Comparison of ENCODE assay signal across 29 mouse cellular contexts in genomic region chr3:38572159-38572558, GRCm38 (mm10).
A peak's percentile ranks its signal among the peaks of the same experiment; 100 is the strongest.
DNase-seq lines count a peak whose midpoint lies in the region; ATAC-seq lines count a peak whose summit lies in the region.
"Had no signal": no experiment of that assay in that cellular context is flagged by ENCODE, and none has a peak within 500 bp of the region (broad histone marks: within the 10 kb centered on the region; RNA-seq: fewer than 3 reads in every experiment).

No protein-coding gene starts in this region.

- no peak overlapping the region for H3K4me2 ChIP-seq in embryonic facial prominence, embryonic 14.5 days (ENCODE audit: low read depth, low read length)
- no peak overlapping the region for H3K4me2 ChIP-seq in lung, embryonic 15.5 days
- no peak overlapping the region for H3K4me2 ChIP-seq in intestine, embryonic 15.5 days (replicated peaks)
- H3K4me2 ChIP-seq: embryonic facial prominence, embryonic 15.5 days; heart, embryonic 13.5 days; hindbrain, embryonic 14.5 days had no signal

- H3K4me3 ChIP-seq in embryonic facial prominence, embryonic 14.5 days (ENCODE audit: low read depth, low read length), result no peak overlapping the region
- no peak overlapping the region for H3K4me3 ChIP-seq in embryonic facial prominence, embryonic 10.5 days
- no peak overlapping the region for H3K4me3 ChIP-seq in lung, embryonic 15.5 days
- no peak overlapping the region for H3K4me3 ChIP-seq in intestine, embryonic 15.5 days (replicated peaks)
- H3K4me3 ChIP-seq: embryonic facial prominence, embryonic 15.5 days; gastrocnemius, adult 2 months; heart, embryonic 13.5 days had no signal

- DNase-seq in embryonic facial prominence, embryonic 14.5 days (ENCODE audit: low spot score), result peak; percentile 33
- DNase-seq in embryonic facial prominence, embryonic 10.5 days (ENCODE audit: low spot score), result no peak
- no peak for DNase-seq in lung, postnatal 14 days
- peak; percentile 20 for DNase-seq in 3T3-L1 (ENCODE audit: low read depth, low spot score)
- DNase-seq: adrenal gland, adult 8-10 months; adrenal gland, postnatal 25 days; B cell, adult 2 months; cerebellum, adult 11-12 months; cerebellum, adult 8-10 months; cerebellum, postnatal 10 days; cerebellum, postnatal 36 days; embryo, embryonic 11 days; forebrain, postnatal 0 days; gastrocnemius, adult 2 months; gastrocnemius, postnatal 14 days; heart, adult 18-20 months; heart, postnatal 14 days; heart, postnatal 4 days had no signal

- no peak for ATAC-seq in embryonic facial prominence, embryonic 14.5 days (ENCODE audit: low read depth)
- ATAC-seq in lung, embryonic 15.5 days (ENCODE audit: borderline replicate concordance, extremely low read depth, low FRiP score, low TSS enrichment), result peak; percentile 59; the same call in 1 of the 2 replicates
- ATAC-seq in intestine, embryonic 15.5 days, result no peak
- ATAC-seq: activated CD4-positive, CD25-positive, alpha-beta regulatory T cell, adult 4 months; forebrain, embryonic 14.5 days; forebrain, postnatal 0 days; hindbrain, postnatal 0 days; inflammation-experienced regulatory T-cells, adult 6 months had no signal

- H3K4me1 ChIP-seq in embryonic facial prominence, embryonic 14.5 days (ENCODE audit: control insufficient read depth, insufficient read depth, low read length), result no peaks in the 10 kb centered on the region
- H3K4me1 ChIP-seq in embryonic facial prominence, embryonic 10.5 days, result peaks cover 12% of the 10 kb centered on the region
- H3K4me1 ChIP-seq in lung, embryonic 15.5 days, result peaks cover 23% of the 10 kb centered on the region
- no peaks in the 10 kb centered on the region for H3K4me1 ChIP-seq in intestine, embryonic 15.5 days (replicated peaks)
- H3K4me1 ChIP-seq: embryonic facial prominence, embryonic 15.5 days had no signal

- no peaks in the 10 kb centered on the region for H3K27me3 ChIP-seq in embryonic facial prominence, embryonic 14.5 days (replicated peaks; ENCODE audit: control insufficient read depth, insufficient read depth, low read length)
- H3K27me3 ChIP-seq in embryonic facial prominence, embryonic 10.5 days (replicated peaks; ENCODE audit: low read depth, poor library complexity, severe bottlenecking), result no peaks in the 10 kb centered on the region
- no peaks in the 10 kb centered on the region for H3K27me3 ChIP-seq in lung, embryonic 15.5 days
- no peaks in the 10 kb centered on the region for H3K27me3 ChIP-seq in intestine, embryonic 15.5 days (replicated peaks)
- H3K27me3 ChIP-seq: CH12.LX; embryonic facial prominence, embryonic 15.5 days; heart, embryonic 13.5 days had no signal

- H3K36me3 ChIP-seq in embryonic facial prominence, embryonic 14.5 days (ENCODE audit: control insufficient read depth, insufficient read depth, low read length), result no peaks in the 10 kb centered on the region
- H3K36me3 ChIP-seq in embryonic facial prominence, embryonic 10.5 days (replicated peaks), result no peaks in the 10 kb centered on the region
- no peaks in the 10 kb centered on the region for H3K36me3 ChIP-seq in lung, embryonic 15.5 days
- no peaks in the 10 kb centered on the region for H3K36me3 ChIP-seq in intestine, embryonic 15.5 days
- H3K36me3 ChIP-seq: embryonic facial prominence, embryonic 15.5 days; G1E; heart, embryonic 13.5 days had no signal

- H3K9ac ChIP-seq in embryonic facial prominence, embryonic 14.5 days (ENCODE audit: low read depth, low read length), result no peak overlapping the region
- no peak overlapping the region for H3K9ac ChIP-seq in lung, embryonic 15.5 days
- no peak overlapping the region for H3K9ac ChIP-seq in intestine, embryonic 15.5 days
- H3K9ac ChIP-seq: embryonic facial prominence, embryonic 15.5 days; forebrain, postnatal 0 days; heart, embryonic 13.5 days; hindbrain, embryonic 14.5 days had no signal

- 41% methylated on average over 3 of the region's 3 CpGs for WGBS in embryonic facial prominence, embryonic 14.5 days
- WGBS in embryonic facial prominence, embryonic 10.5 days, result 78% methylated on average over 3 of the region's 3 CpGs
- WGBS in lung, embryonic 15.5 days, result 31% methylated on average over 3 of the region's 3 CpGs
- WGBS in intestine, embryonic 15.5 days, result 50% methylated on average over 3 of the region's 3 CpGs

- H3K27ac ChIP-seq in embryonic facial prominence, embryonic 14.5 days (replicated peaks; ENCODE audit: low read depth, low read length), result no peak overlapping the region
- no peak overlapping the region for H3K27ac ChIP-seq in embryonic facial prominence, embryonic 10.5 days (replicated peaks)
- no peak overlapping the region for H3K27ac ChIP-seq in lung, embryonic 15.5 days
- H3K27ac ChIP-seq in intestine, embryonic 15.5 days, result no peak overlapping the region
- H3K27ac ChIP-seq: embryonic facial prominence, embryonic 15.5 days; gastrocnemius, adult 2 months; heart, embryonic 13.5 days; hindbrain, embryonic 14.5 days; hindbrain, postnatal 0 days had no signal

- no peaks in the 10 kb centered on the region for H3K9me3 ChIP-seq in embryonic facial prominence, embryonic 14.5 days (ENCODE audit: control insufficient read depth, low read length)
- H3K9me3 ChIP-seq in embryonic facial prominence, embryonic 10.5 days, result no peaks in the 10 kb centered on the region
- H3K9me3 ChIP-seq in lung, embryonic 15.5 days, result no peaks in the 10 kb centered on the region
- H3K9me3 ChIP-seq in intestine, embryonic 15.5 days, result no peaks in the 10 kb centered on the region
- H3K9me3 ChIP-seq: embryonic facial prominence, embryonic 15.5 days; G1E; heart, embryonic 13.5 days had no signal

Comparison
In these comparisons a context has a peak if more than half of its experiments do, and no peak if none do; other contexts are left out.
1. DNase-seq: peak in embryonic facial prominence, embryonic 14.5 days (single experiment) and 3T3-L1 (single experiment); none in embryonic facial prominence, embryonic 10.5 days (single experiment) and lung, postnatal 14 days (single experiment).